Mouse (Mus musculus) cortical plate, adult 2 months (tissue): ENCODE measurements around the gene Gnl1.

Source experiments
- CTCF ChIP-seq: fragments of 200-500 bp; IDR thresholded peaks from 2 replicates; pipeline ENCODE4 v1.5.1; 2011; ENCODE audit warnings: mild to moderate bottlenecking, control low read depth, low read length; ENCODE audit not compliant: insufficient read depth; ENCODE audit errors: extremely low read depth
- POLR2A ChIP-seq: fragments of 200-500 bp; IDR thresholded peaks from 2 replicates; pipeline ENCODE4 v1.6.1; 2011; ENCODE audit warnings: mild to moderate bottlenecking, low read length, control low read depth; ENCODE audit not compliant: insufficient read depth; ENCODE audit errors: extremely low read depth

DNA sequence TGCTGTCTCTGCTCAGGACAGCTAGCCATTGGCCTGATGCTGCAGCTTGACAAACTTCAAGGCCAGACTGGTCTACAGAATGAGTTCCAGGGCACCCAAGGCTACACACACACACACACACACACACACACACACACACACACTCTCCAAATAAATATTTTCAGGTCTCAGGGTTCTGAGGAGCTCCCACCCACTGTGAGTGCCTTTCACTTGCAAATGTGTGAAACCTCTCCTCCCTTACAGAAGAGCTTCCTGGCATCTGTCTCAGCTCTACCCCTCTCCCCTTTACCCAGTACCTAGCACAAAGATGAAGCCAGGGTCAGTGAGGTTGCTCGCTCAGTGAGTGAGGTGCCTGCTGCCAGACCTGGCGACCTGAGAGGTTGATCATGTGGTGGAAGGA is 40.5 kb upstream of the Gnl1 start:
- TF ChIP-seq POLR2A (no peak), CTCF (no peak)
